Mouse (Mus musculus) midbrain, embryonic 12.5 days (tissue): ENCODE data around the gene Cby3. TPM values are rescaled to one million over a fixed set of nuclear protein-coding genes. Genes with fewer than 3 reads are reported as not detected.

Source experiments
- ATAC-seq: fragments of 200-750 bp; cut with Nextera tagmentation; 2 replicates; pipeline ENCODE4 v1.8.0; 2017; ENCODE audit warnings: low read depth, moderate TSS enrichment, moderate library complexity; ENCODE audit not compliant: low FRiP score
- H3K27ac ChIP-seq: fragments of 300-500 bp; sonication (generic); replicated peaks from 2 replicates; pipeline ENCODE4 v1.5.1; 2016; ENCODE audit warnings: mild to moderate bottlenecking
- H3K27me3 ChIP-seq: fragments of 300-500 bp; sonication (generic); 2 replicates; pipeline ENCODE4 v1.6.1; 2016; ENCODE audit warnings: mild to moderate bottlenecking
- H3K36me3 ChIP-seq: fragments of 300-500 bp; sonication (generic); 2 replicates; pipeline ENCODE4 v1.6.1; 2016
- H3K4me1 ChIP-seq: fragments of 300-500 bp; sonication (generic); 2 replicates; pipeline ENCODE4 v1.6.1; 2016
- H3K4me2 ChIP-seq: fragments of 300-500 bp; sonication (generic); replicated peaks from 2 replicates; pipeline ENCODE4 v1.6.1; 2016; ENCODE audit warnings: mild to moderate bottlenecking, moderate library complexity
- H3K4me3 ChIP-seq: fragments of 300-500 bp; sonication (generic); 2 replicates; pipeline ENCODE4 v1.5.1; 2016; ENCODE audit warnings: mild to moderate bottlenecking
- H3K9ac ChIP-seq: fragments of 300-500 bp; sonication (generic); replicated peaks from 2 replicates; pipeline ENCODE4 v1.6.1; 2016; ENCODE audit warnings: mild to moderate bottlenecking, moderate library complexity
- H3K9me3 ChIP-seq: fragments of 300-500 bp; sonication (generic); 2 replicates; pipeline ENCODE4 v1.6.1; 2016; ENCODE audit warnings: mild to moderate bottlenecking
- WGBS: fragments of 180-500 bp; shearing (Covaris S2); methylation state at CpG from one replicate; pipeline ENCODE4 v1.1.7; 2016; 5-methylcytosine and 5-hydroxymethylcytosine counted together
- microRNA counts: library from miRNA; unstranded; fragments of <30 nt; microRNA quantifications from one replicate; lab custom pipeline; 2017
- microRNA-seq: library from miRNA; unstranded; fragments of <30 nt; microRNA quantifications from one replicate; pipeline ENCODE4, GENCODE M21; 2017
- polyA plus RNA-seq: library from polyadenylated mRNA; unstranded; fragments of >200 nt; fragmentation: Nextera tagmentation; extraction: Ambion mirVana; gene quantifications from 2 replicates; pipeline ENCODE4 v1.2.1, GENCODE M21; 2016

The Cby3 gene
- polyA plus RNA-seq, 1 experiment from 2014 or later, result not detected

- no peak for ATAC-seq
- H3K27ac ChIP-seq, result no peak overlapping the region
- WGBS, result 80% methylated on average over 11 of the region's 11 CpGs
- H3K9ac ChIP-seq, result no peak overlapping the region
- H3K9me3 ChIP-seq, result no peaks in the 10 kb centered on the region
- peaks cover 75% of the 10 kb centered on the region for H3K36me3 ChIP-seq
- no peaks in the 10 kb centered on the region for H3K27me3 ChIP-seq
- no peak overlapping the region for H3K4me2 ChIP-seq
- H3K4me3 ChIP-seq, result no peak overlapping the region
- no peaks in the 10 kb centered on the region for H3K4me1 ChIP-seq
Observed at GRCm38 (mm10) chr11:50396766-50397307, 42.6 kb downstream of the Cby3 start.

GRCm38 (mm10) chr11:50397316-50397715, 43.1 kb downstream of the Cby3 start:
- no peak overlapping the region for H3K27ac ChIP-seq
- no peaks in the 10 kb centered on the region for H3K9me3 ChIP-seq
- WGBS, result 77% methylated on average over 9 of the region's 9 CpGs
- no peak overlapping the region for H3K4me3 ChIP-seq
- peaks cover 77% of the 10 kb centered on the region for H3K36me3 ChIP-seq
- ATAC-seq, result no peak
- no peaks in the 10 kb centered on the region for H3K4me1 ChIP-seq
- H3K4me2 ChIP-seq, result no peak overlapping the region
- no peak overlapping the region; the same call in 1 of the 2 replicates for H3K9ac ChIP-seq
- no peaks in the 10 kb centered on the region for H3K27me3 ChIP-seq

- H3K27me3 ChIP-seq, result no peaks in the 10 kb centered on the region
- peaks cover 80% of the 10 kb centered on the region for H3K36me3 ChIP-seq
- WGBS, result 94% methylated on average over 13 of the region's 13 CpGs
- H3K9me3 ChIP-seq, result no peaks in the 10 kb centered on the region
- no peak overlapping the region for H3K9ac ChIP-seq
- ATAC-seq, result no peak
- no peak overlapping the region for H3K4me2 ChIP-seq
- no peak overlapping the region for H3K4me3 ChIP-seq
- no peak overlapping the region for H3K27ac ChIP-seq
- no peaks in the 10 kb centered on the region for H3K4me1 ChIP-seq
Observed at GRCm38 (mm10) chr11:50398803-50399202, 44.5 kb downstream of the Cby3 start.

GRCm38 (mm10) chr11:50402481-50402880, 48.2 kb downstream of the Cby3 start:
- no peaks in the 10 kb centered on the region for H3K9me3 ChIP-seq
- no peak overlapping the region for H3K4me2 ChIP-seq
- no peak overlapping the region for H3K4me3 ChIP-seq
- no peaks in the 10 kb centered on the region for H3K27me3 ChIP-seq
- no peak overlapping the region for H3K9ac ChIP-seq
- peaks cover 71% of the 10 kb centered on the region for H3K36me3 ChIP-seq
- no peaks in the 10 kb centered on the region for H3K4me1 ChIP-seq
- 92% methylated on average over 3 of the region's 3 CpGs for WGBS
- H3K27ac ChIP-seq, result no peak overlapping the region
- ATAC-seq, result no peak

GRCm38 (mm10) chr11:50403367-50404014, 49.2 kb downstream of the Cby3 start:
- Histone ChIP-seq H3K27me3 (no peaks in the 10 kb centered on the region), H3K36me3 (peaks cover 65% of the 10 kb centered on the region), H3K9me3 (no peaks in the 10 kb centered on the region), H3K27ac (no peak overlapping the region), H3K4me2 (no peak overlapping the region), H3K4me1 (no peaks in the 10 kb centered on the region), H3K9ac (no peak overlapping the region), H3K4me3 (no peak overlapping the region)
- no peak for ATAC-seq
- 84% methylated on average over 10 of the region's 10 CpGs for WGBS

GRCm38 (mm10) chr11:50407235-50407634, 53.0 kb downstream of the Cby3 start:
- H3K36me3 ChIP-seq, result peaks cover 56% of the 10 kb centered on the region
- H3K9me3 ChIP-seq, result no peaks in the 10 kb centered on the region
- ATAC-seq, result no peak
- H3K4me3 ChIP-seq, result no peak overlapping the region
- H3K27ac ChIP-seq, result no peak overlapping the region
- no peaks in the 10 kb centered on the region for H3K4me1 ChIP-seq
- H3K27me3 ChIP-seq, result no peaks in the 10 kb centered on the region
- 70% methylated on average over 6 of the region's 6 CpGs for WGBS
- H3K9ac ChIP-seq, result no peak overlapping the region
- H3K4me2 ChIP-seq, result no peak overlapping the region

MicroRNAs within 50 kb of the gene (microRNA counts, 519-probe panel; counts per million panel counts)
- microRNA mmu-miR-804 (lab: Ali Mortazavi, UCI), result 3,209 counts per million, percentile 12 among the panel's probes with 10 or more counts

Small RNAs within 50 kb of the gene (microRNA-seq; reads per million reads assigned to microRNA genes)
- gene Mir804, result not detected

Other genes starting within 250 kb of the Cby3 start
- 41.1 and 45.2 TPM in 2 replicates for gene Tbc1d9b, start 223.1 kb upstream of the Cby3 start, polyA plus RNA-seq
- gene Mrnip, start 180.0 kb upstream of the Cby3 start, polyA plus RNA-seq, result 23.3 and 24.2 TPM in 2 replicates
- gene Sqstm1, start 143.6 kb upstream of the Cby3 start, polyA plus RNA-seq, result 193 and 203 TPM in 2 replicates
- 40.7 and 45.6 TPM in 2 replicates for gene Mgat4b, start 143.6 kb upstream of the Cby3 start, polyA plus RNA-seq
- 0.85 and 1.3 TPM in 2 replicates for gene Ltc4s, start 115.8 kb upstream of the Cby3 start, polyA plus RNA-seq
- gene Maml1, start 62.2 kb upstream of the Cby3 start, polyA plus RNA-seq, result 6.4 and 6.6 TPM in 2 replicates
- 282 and 289 TPM in 2 replicates for gene Canx, start 28.8 kb upstream of the Cby3 start, polyA plus RNA-seq
- 699 and 705 TPM in 2 replicates for gene Hnrnph1, start 22.5 kb downstream of the Cby3 start, polyA plus RNA-seq
- gene Rufy1, start 76.7 kb downstream of the Cby3 start, polyA plus RNA-seq, result 26.7 and 32.8 TPM in 2 replicates
- 2.4 and 2.7 TPM in 2 replicates for gene Adamts2, start 247.6 kb downstream of the Cby3 start, polyA plus RNA-seq